Comparison of ENCODE assay signal across 21 mouse cellular contexts in genomic region chr5:138090737-138091136, GRCm38 (mm10). TPM values are rescaled to one million over a fixed set of nuclear protein-coding genes. Genes with fewer than 3 reads are reported as not detected.
"Had no signal": no experiment of that assay in that cellular context is flagged by ENCODE, and none has a peak within 500 bp of the region (broad histone marks: within the 10 kb centered on the region; RNA-seq: fewer than 3 reads in every experiment).

No protein-coding gene starts in this region.

- H3K9ac ChIP-seq: liver, postnatal 0 days; lung, embryonic 15.5 days; midbrain, embryonic 13.5 days; midbrain, embryonic 15.5 days; neural tube, embryonic 12.5 days had no signal

- H3K9me3 ChIP-seq: lung, embryonic 15.5 days; megakaryocyte, embryonic 14.5 days; midbrain, embryonic 13.5 days; midbrain, embryonic 15.5 days; neural tube, embryonic 12.5 days had no signal

- H3K27ac ChIP-seq: lung, embryonic 15.5 days; macrophage; midbrain, embryonic 13.5 days; midbrain, embryonic 15.5 days; neural tube, embryonic 12.5 days had no signal

- DNase-seq: liver, postnatal 0 days; lung, adult 2 months; right cerebral cortex, postnatal 25 days; right cerebral cortex, postnatal 4 days; thymus, adult 18-20 months had no signal

- H3K4me3 ChIP-seq: lung, embryonic 15.5 days; megakaryocyte, embryonic 14.5 days; midbrain, embryonic 13.5 days; midbrain, embryonic 15.5 days; neural tube, embryonic 12.5 days had no signal

- ATAC-seq: liver, postnatal 0 days; lung, postnatal 0 days; midbrain, embryonic 13.5 days; midbrain, embryonic 15.5 days had no signal

- H3K4me2 ChIP-seq: lung, embryonic 15.5 days; midbrain, embryonic 11.5 days; midbrain, embryonic 13.5 days; midbrain, embryonic 15.5 days; neural tube, embryonic 12.5 days had no signal

- H3K27me3 ChIP-seq: lung, embryonic 15.5 days; megakaryocyte, embryonic 14.5 days; midbrain, embryonic 13.5 days; midbrain, embryonic 15.5 days; neural tube, embryonic 12.5 days had no signal

RNA-seq across cellular contexts. Expression of gene Smok3c, which starts 37.7 kb away (rescaled TPM):
- total RNA-seq: megakaryocyte progenitor cell, adult 5-6 weeks; midbrain, postnatal 0 days; monocyte, adult 5-6 weeks had no signal
- polyA plus RNA-seq: liver, postnatal 0 days; lung, adult 2 months; lung, embryonic 15.5 days; lung, postnatal 0 days; macrophage; midbrain, embryonic 11.5 days; midbrain, embryonic 13.5 days; midbrain, embryonic 15.5 days; midbrain, postnatal 0 days; neural tube, embryonic 12.5 days; neural tube, embryonic 14.5 days; small intestine, adult 2 months; stomach, embryonic 14.5 days; stomach, embryonic 16.5 days; urinary bladder, adult 2 months had no signal
